Mouse (Mus musculus) large intestine, adult 2 months (tissue): ENCODE measurements at regions not wholly inside any gene's neighbourhood (a gene's known extent, or its start where the extent isn't known, plus 50 kb on each side); places are given as distances from the start of the nearest gene placed in this dataset.
"Not testable (repeated sequence)": the region's sequence is repeated elsewhere in the genome, so short reads cannot be mapped to it uniquely, and the experiment has no call there.

Source experiments
- DNase-seq: peaks from one replicate; pipeline ENCODE4 v3.0.0-alpha.2; 2012; ENCODE audit warnings: low read depth, low spot score
- WGBS: fragments of 180-500 bp; shearing (Covaris S2); methylation state at CpG from one replicate; pipeline ENCODE4 v1.1.7; 2018; 5-methylcytosine and 5-hydroxymethylcytosine counted together

DNA sequence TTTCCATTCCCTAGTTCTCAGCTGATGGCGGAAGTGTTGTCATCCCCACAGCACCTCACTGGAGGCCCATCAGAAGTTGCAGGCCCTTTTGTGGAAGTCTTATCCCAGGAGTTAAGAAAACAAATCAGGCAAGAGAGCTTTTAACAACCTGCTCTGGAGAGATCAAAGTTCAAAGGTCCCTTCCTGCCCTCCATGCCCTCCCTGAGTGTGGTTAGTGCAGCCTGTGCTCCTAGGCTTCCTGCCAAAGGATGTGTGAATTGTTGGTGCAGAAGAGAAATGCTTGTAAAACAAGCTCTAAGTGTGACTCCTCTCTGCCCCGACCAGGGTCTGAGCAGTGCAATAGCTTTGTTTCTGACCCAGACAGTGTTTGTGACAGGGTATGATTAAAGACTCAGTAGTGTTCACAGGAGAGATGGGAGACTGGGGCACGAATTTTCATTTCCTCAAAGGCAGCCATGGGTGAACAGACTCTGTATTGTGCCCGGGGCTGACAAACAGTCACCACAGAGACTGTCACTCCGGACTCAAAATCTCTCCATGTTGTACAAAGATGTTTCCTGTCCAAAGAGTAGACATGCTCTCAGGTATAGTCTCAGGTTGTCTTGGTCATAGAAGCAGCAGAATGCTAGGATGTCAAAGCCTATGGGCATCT lies 237.5 kb upstream of the Tmc3 start:
- WGBS, result 33% methylated on average over 5 of the region's 5 CpGs
- no peak for DNase-seq

DNA sequence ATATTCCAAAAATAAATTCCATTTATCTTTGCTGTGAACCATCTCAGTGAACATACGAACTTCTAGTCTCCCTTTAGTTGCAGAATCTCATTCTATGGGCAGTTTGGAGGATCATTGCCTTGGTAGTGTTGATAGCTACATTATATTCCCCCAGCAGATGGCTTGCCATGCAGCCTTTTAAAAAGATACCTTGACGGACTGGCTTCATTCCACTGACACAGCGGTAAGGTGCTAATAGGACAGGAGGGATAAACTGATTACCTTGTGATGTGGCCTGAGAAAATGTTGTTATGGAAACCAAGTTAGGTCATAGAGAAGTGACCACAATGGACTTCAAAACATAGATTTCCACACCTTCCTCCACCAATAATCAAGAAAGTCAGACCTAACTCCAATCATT lies 215.5 kb upstream of the Tmc3 start:
- 75% methylated on average over 3 of the region's 3 CpGs for WGBS
- DNase-seq, result no peak

DNA sequence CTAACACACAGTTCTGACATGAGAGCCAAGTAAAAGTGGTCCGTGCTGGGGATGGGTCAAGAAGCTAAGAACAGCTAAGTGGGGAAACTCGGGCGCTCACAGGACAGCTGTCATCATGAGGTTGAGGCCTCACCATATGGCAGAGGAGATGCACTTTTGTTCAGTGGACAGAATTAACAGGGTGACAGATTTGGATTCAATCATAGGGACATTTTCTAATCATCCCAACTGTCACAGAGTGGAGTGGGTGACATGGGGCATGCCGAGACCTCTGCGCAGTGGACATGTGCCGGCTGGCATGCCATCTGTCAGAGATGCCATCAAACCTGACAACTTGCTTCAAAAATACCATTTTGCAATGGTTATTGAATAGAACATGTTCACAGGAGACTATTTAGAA lies 215.1 kb upstream of the Tmc3 start:
- DNase-seq, result no peak
- 94% methylated on average over 6 of the region's 6 CpGs for WGBS

GRCm38 (mm10) chr7:83376826-83377225 lies 207.9 kb upstream of the Tmc3 start:
- 75% methylated on average over 1 of the region's 1 CpGs for WGBS
- no peak for DNase-seq

DNA sequence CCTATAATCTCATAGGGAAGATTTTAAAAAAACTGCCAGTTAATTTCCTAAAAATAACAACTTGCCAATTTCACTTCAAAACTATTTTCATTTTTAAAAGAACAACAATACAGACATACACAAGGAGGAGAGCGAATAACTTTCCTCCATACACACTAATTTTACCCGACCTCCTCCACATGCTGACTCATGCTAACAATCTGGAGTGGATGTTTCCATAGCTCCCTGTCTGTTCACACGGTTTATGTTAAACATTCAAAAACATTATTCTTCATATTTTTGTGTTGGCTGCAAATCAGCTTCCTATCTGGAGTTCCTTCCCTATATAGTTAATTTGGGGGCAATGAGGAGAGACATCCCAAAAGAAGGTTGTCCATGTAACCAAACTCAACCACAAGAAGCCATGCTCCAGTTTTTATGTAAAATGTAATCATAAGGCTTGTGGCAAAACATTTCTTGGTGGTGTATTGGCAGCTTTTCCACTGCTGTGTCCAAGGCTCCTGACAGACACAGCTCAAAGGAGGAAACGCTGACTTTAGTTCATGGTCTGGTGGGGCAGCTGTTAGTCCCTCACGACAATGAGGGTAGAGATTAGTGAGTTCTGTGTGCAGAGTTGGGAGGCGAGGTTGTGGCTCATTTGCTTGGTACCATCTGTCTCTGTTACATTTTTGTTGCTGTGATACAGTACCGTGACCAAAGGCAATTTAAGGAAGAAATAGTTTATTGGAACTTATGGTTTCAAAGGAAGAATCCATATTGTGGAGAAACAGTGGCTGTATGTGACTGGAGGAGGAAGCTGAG lies 203.1 kb upstream of the Tmc3 start:
- DNase-seq, result no peak
- WGBS, result 64% methylated on average over 7 of the region's 7 CpGs

- WGBS, result 41% methylated on average over 8 of the region's 8 CpGs
- no peak for DNase-seq
Measured at GRCm38 (mm10) chr7:83382803-83383363, 201.8 kb upstream of the Tmc3 start.

DNA sequence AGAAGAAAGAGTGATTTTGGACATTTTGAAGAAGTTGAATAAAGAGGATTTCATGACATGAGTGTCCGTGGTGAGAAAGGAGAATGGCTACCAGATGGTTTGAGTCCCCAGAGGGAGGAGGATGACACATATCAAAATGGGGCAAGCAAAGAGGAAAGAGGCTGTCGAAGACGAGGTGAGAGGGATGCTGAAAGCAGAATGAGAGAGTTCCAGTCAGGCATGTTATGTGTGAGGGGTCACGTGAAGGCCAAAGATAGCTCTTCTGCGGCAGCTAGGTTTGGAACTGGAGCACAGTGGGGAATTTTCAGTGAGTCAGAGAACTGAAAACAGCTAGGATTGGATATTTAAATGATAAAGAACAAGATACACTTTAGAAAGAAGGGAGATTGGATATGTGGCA lies 193.3 kb upstream of the Tmc3 start:
- no peak for DNase-seq
- WGBS, result 79% methylated on average over 5 of the region's 5 CpGs

GRCm38 (mm10) chr7:83392181-83392580 lies 192.5 kb upstream of the Tmc3 start:
- WGBS, result 89% methylated on average over 2 of the region's 2 CpGs
- no peak for DNase-seq

DNA sequence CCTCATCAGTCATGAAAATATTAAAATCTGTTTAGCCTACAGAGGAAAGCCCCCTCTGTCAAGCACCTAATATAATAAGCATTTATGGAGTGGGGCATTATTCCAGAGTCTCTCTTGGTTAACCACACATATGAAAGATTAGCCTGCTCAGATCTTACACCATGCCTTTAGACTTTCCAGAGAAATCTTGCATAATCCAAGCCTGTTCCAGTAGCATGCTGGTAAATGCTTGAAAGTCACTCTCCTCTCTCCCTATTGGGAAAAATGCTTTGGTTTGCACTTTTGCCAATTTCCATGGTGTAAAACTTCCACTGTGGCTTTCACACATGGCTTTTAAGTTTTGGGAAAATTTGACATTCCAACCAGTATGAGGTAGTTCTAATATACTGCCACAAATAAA lies 192.1 kb upstream of the Tmc3 start:
- no peak for DNase-seq

- no peak for DNase-seq
Measured at GRCm38 (mm10) chr7:83394156-83394555, 190.6 kb upstream of the Tmc3 start.

GRCm38 (mm10) chr7:83399668-83400067 lies 185.1 kb upstream of the Tmc3 start:
- DNase-seq, result no peak

More at GRCm38 (mm10) chr7:83394156-83394555, 190.6 kb upstream of the Tmc3 start:
- 62% methylated on average over 2 of the region's 2 CpGs for WGBS

DNA sequence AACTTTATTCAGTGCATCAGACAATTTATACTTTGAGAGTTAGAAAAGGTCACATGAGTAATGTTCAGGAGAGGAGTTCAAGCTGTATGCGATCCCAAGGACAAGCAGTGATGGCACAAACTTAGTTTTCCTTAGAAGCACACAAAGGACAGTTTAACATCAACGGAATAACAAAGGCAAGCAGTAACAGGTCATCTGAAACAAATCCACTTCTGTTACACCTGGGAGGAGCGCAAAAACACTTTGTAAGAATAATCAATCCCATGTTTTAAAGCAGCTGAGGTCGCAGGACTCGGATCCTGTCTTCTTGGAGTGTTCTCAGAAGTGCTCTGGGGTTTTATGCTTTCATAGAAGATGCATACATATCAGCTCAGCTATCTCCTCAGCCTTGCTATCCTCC lies 183.7 kb upstream of the Tmc3 start:
- DNase-seq, result no peak
- WGBS, result 86% methylated on average over 5 of the region's 5 CpGs

DNA sequence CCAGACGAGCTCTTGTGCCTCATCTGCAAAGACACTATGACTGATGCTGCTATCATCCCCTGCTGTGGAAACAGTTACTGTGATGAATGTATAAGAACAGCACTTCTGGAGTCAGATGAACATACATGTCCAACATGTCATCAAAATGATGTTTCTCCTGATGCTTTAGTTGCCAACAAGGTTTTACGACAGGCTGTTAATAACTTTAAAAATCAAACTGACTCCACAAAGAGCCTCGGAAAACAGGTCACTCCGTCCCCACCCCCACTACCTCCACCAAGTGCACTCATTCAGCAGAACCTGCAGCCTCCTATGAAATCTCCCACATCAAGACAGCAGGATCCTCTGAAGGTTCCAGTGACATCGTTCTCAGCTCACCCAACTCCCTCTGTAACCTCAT lies 172.0 kb upstream of the Tmc3 start:
- 72% methylated on average over 5 of the region's 5 CpGs for WGBS

DNA sequence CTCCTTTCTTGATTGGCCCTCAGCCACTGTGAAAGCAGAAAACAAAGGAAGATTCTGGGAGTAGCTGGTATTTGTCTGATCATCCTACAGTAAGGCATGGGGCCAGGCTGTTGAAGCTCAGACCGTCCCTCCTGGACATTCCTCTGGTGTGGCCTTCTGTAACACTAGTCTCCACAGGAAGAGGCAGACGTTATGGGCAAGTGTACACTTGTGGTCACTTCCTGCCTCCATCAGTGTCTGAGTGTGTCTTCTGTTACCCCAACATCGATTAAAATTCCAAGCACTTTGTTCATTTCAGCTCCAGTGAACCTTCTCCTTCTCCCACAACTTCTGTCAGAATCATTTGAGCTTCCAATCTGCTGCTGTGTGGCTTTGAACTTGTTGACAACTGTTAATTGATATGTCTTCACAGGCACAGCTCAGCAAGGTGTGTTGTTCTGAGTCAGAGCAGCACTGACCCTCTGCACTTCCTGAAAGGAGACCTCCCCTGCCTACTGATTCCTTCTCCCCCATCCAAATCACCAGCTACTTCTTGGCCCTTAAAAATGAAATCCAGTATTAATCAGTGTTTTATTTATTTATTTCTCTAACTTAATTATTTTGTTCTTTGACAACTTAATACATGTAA lies 154.7 kb upstream of the Tmc3 start:
- no peak for DNase-seq
- WGBS, result 71% methylated on average over 3 of the region's 3 CpGs

More for the DNA sequence above, 172.0 kb upstream of the Tmc3 start:
- not testable (repeated sequence) for DNase-seq

DNA sequence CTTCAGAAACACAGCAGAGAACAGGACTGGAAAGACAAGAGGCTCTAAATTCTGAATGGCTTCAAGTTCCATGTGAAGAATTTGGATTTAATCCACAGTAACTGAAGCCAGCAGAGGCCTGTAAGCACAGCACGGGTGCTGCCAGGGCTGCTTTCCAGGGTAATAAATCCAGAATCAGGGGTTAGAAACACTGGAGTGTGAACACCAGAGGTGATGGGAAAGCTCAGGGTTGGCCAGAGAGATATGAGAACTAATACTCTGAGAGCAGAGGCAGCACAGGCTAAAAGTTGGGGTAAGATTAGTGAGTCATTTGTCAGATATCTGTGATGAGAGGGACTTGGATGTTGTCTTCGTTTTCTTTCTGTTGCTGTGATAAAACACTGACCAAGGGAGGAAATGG lies 153.6 kb upstream of the Tmc3 start:
- 21% methylated on average over 2 of the region's 2 CpGs for WGBS
- DNase-seq, result no peak

- DNase-seq, result no peak
- WGBS, result 67% methylated on average over 1 of the region's 1 CpGs
Measured at GRCm38 (mm10) chr7:83432843-83433242, 151.9 kb upstream of the Tmc3 start.

GRCm38 (mm10) chr7:83433959-83434715 lies 150.6 kb upstream of the Tmc3 start:
- DNase-seq, result no peak
- whole genome bisulfite sequencing, result 51% methylated on average over 5 of the region's 5 CpGs

DNA sequence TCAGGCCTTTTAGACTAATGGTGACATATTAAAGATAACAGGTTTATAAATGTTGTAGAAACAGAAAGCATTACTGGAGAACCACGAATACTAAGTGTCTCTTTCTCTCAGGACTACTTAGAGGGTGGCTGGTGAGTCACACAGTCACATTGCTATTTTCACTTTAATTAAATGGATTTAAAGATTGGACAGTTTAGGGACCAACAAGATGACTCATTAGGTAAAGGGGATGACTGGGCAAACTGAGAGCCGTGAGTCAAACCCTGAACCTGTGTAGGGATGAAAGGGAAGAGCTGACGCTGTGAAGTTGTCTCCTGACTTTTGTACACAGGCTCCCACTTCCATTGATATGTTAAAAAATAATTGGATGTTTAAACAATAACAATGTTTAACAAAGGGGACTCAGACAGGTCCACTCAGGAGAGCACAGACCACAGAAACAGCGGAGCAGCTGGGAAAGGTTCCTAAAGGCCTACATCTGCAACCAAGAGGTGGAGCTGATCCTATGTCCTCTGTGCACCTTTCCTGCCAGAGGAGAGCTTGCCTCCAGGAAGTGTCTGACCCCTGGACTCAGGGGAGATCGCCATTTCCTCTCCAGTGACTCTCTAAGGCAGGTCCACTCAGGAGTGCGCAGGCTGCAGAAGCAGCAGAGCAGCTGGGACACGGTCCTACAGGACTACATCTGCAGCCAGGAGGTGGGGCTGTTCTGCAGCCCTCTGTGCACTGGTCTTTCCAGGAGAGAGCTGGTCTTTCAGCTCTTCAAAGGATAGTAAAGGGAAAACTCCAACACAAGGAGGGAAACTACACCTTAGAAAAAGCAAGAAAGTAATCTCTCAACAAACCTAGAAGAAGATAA lies 146.0 kb upstream of the Tmc3 start:
- DNase-seq, result no peak
- 48% methylated on average over 7 of the region's 7 CpGs for WGBS

DNA sequence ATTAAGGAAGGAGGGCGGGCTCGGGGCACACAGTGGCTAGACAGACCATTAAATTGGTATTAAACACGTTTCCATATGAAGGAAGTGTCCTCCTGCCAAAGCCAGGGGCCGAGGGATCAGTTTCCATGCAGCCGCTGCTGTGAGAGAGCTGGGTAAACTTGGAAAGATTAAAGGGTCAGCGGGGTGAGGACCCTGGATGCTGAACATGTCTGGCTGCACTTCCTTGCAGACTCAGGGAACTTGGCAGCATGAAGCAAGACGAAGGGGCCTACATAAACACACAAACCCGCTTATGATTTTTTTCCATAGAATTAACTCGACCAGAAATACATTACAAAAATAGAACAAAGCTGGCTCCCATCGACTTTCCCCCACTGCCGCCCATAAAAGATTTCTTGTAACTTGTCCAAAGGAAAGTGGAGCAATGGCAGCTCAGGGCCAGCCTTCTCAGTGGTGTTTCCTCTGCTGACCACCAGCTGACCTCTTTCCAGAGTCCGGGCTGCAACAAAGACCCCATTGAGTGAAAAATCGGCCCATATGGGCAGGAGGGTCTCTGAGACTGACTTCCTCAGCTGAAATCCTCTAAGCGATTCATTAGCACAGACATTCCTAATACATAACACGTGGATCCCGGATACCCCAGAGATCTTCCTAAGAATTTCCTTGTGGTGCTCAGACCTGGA lies 141.0 kb upstream of the Tmc3 start:
- 38% methylated on average over 16 of the region's 16 CpGs for WGBS
- DNase-seq, result no peak
